Mouse (Mus musculus) MEL (cell line): ENCODE measurements around the gene Tiam1. TPM values are rescaled to one million over a fixed set of nuclear protein-coding genes. Genes with fewer than 3 reads are reported as not detected.

Source experiments
- DNase-seq: peaks from one replicate; pipeline ENCODE4 v3.0.0; 2011; ENCODE audit warnings: low read depth, low spot score
- H3K27ac ChIP-seq: 2 replicates; pipeline ENCODE4 v1.5.1; 2012; ENCODE audit warnings: low read depth, mild to moderate bottlenecking, control low read depth, low read length, moderate library complexity; ENCODE audit not compliant: control insufficient read depth
- H3K27me3 ChIP-seq, 2 experiments: fragments of 150-350 bp in 1 of 2; sonication (generic) in 1 of 2; 2 replicates each; pipeline ENCODE4 v1.6.1; 2012; ENCODE audit warnings: low read length in 2 of 2, mild to moderate bottlenecking in 2 of 2, improper control_type of control experiment in 1 of 2, moderate library complexity in 1 of 2; ENCODE audit not compliant: insufficient read depth in 2 of 2, control insufficient read depth in 1 of 2
- H3K36me3 ChIP-seq, 2 experiments: 2 replicates each; pipeline ENCODE4 v1.6.1; 2012 to 2014; ENCODE audit warnings: low read length in 2 of 2, improper control_type of control experiment in 1 of 2, inconsistent platforms in 1 of 2, mild to moderate bottlenecking in 1 of 2; ENCODE audit not compliant: insufficient read depth in 2 of 2, control insufficient read depth in 1 of 2
- H3K4me1 ChIP-seq, 2 experiments: fragments of 150-350 bp in 1 of 2; sonication (generic) in 1 of 2; 2 replicates each; pipeline ENCODE4 v1.6.1; 2012; ENCODE audit warnings: low read length in 2 of 2, improper control_type of control experiment in 1 of 2, mild to moderate bottlenecking in 1 of 2; ENCODE audit not compliant: insufficient read depth in 2 of 2, control insufficient read depth in 1 of 2
- H3K4me3 ChIP-seq, 2 experiments: fragments of 150-350 bp in 1 of 2; sonication (generic) in 1 of 2; 2 replicates each; pipeline ENCODE4 v1.5.1; 2012; ENCODE audit warnings: low read depth in 2 of 2, low read length in 2 of 2, mild to moderate bottlenecking in 2 of 2, moderate library complexity in 2 of 2, control low read depth in 1 of 2, improper control_type of control experiment in 1 of 2; ENCODE audit not compliant: control insufficient read depth in 1 of 2, insufficient read depth in 1 of 2
- H3K79me2 ChIP-seq: 2 replicates; pipeline ENCODE4 v1.6.1; 2012; ENCODE audit warnings: mild to moderate bottlenecking, low read length, moderate library complexity; ENCODE audit not compliant: control insufficient read depth, poor library complexity, insufficient read depth
- H3K9ac ChIP-seq: 2 replicates; pipeline ENCODE4 v1.6.1; 2012; ENCODE audit warnings: low read depth, mild to moderate bottlenecking, control low read depth, low read length, moderate library complexity; ENCODE audit not compliant: control insufficient read depth, poor library complexity, severe bottlenecking
- H3K9me3 ChIP-seq: fragments of 150-350 bp; sonication (generic); replicated peaks from 2 replicates; pipeline ENCODE4 v1.6.1; 2012; ENCODE audit warnings: mild to moderate bottlenecking, low read length, improper control_type of control experiment, moderate library complexity; ENCODE audit not compliant: insufficient read depth
- BHLHE40 ChIP-seq: IDR thresholded peaks from 2 replicates; pipeline ENCODE4 v1.6.1; 2012; ENCODE audit warnings: low read depth, mild to moderate bottlenecking, inconsistent platforms, low read length, improper control_type of control experiment, borderline replicate concordance
- CHD1 ChIP-seq: IDR thresholded peaks from 2 replicates; pipeline ENCODE4 v1.6.1; 2012; ENCODE audit warnings: low read depth, mild to moderate bottlenecking, inconsistent platforms, low read length, improper control_type of control experiment
- CHD2 ChIP-seq: IDR thresholded peaks from 2 replicates; pipeline ENCODE4 v1.6.1; 2011; ENCODE audit warnings: low read length, improper control_type of control experiment
- EP300 ChIP-seq, 2 experiments: IDR thresholded peaks; 2 replicates each; pipeline ENCODE4 v1.6.1; 2011; ENCODE audit warnings: improper control_type of control experiment in 2 of 2, low read length in 2 of 2, low read depth in 1 of 2, mild to moderate bottlenecking in 1 of 2
- GABPA ChIP-seq: IDR thresholded peaks from 2 replicates; pipeline ENCODE4 v1.6.1; 2012; ENCODE audit warnings: low read depth, mild to moderate bottlenecking, inconsistent platforms, low read length, improper control_type of control experiment, moderate library complexity
- HCFC1 ChIP-seq: IDR thresholded peaks from 2 replicates; pipeline ENCODE4 v1.6.1; 2012; ENCODE audit warnings: low read depth, mild to moderate bottlenecking, inconsistent platforms, low read length, improper control_type of control experiment, moderate library complexity
- JUND ChIP-seq: IDR thresholded peaks from 2 replicates; pipeline ENCODE4 v1.6.1; 2011; ENCODE audit warnings: low read depth, mild to moderate bottlenecking, improper control_type of control experiment, low read length
- MYC ChIP-seq: IDR thresholded peaks from 2 replicates; pipeline ENCODE4 v1.6.1; 2011; ENCODE audit warnings: low read depth, mild to moderate bottlenecking, low read length, improper control_type of control experiment, moderate library complexity
- NELFE ChIP-seq: IDR thresholded peaks from 2 replicates; pipeline ENCODE4 v1.6.1; 2011; ENCODE audit warnings: low read depth, low read length, improper control_type of control experiment
- NRF1 ChIP-seq: IDR thresholded peaks from 2 replicates; pipeline ENCODE4 v1.6.1; 2014; ENCODE audit warnings: low read depth, mild to moderate bottlenecking, inconsistent platforms, low read length, improper control_type of control experiment, moderate library complexity; ENCODE audit not compliant: poor library complexity, insufficient read depth, severe bottlenecking
- POLR2A ChIP-seq, 2 experiments: IDR thresholded peaks; 2 replicates each; pipeline ENCODE4 v1.6.1; 2011 to 2012; ENCODE audit warnings: low read length in 2 of 2, mild to moderate bottlenecking in 2 of 2, control low read depth in 1 of 2, improper control_type of control experiment in 1 of 2, low read depth in 1 of 2, moderate library complexity in 1 of 2; ENCODE audit not compliant: control insufficient read depth in 1 of 2, insufficient read depth in 1 of 2, poor library complexity in 1 of 2
- POLR2AphosphoS2 ChIP-seq: IDR thresholded peaks from 2 replicates; pipeline ENCODE4 v1.6.1; 2011; ENCODE audit warnings: low read length, improper control_type of control experiment
- RAD21 ChIP-seq: IDR thresholded peaks from 2 replicates; pipeline ENCODE4 v1.6.1; 2011; ENCODE audit warnings: mild to moderate bottlenecking, low read depth, low read length, improper control_type of control experiment
- SIN3A ChIP-seq: IDR thresholded peaks from 2 replicates; pipeline ENCODE4 v1.6.1; 2012; ENCODE audit warnings: low read length, improper control_type of control experiment, inconsistent platforms
- SMC3 ChIP-seq: IDR thresholded peaks from 2 replicates; pipeline ENCODE4 v1.6.1; 2011; ENCODE audit warnings: low read depth, low read length, improper control_type of control experiment
- TAL1 ChIP-seq: IDR thresholded peaks from 2 replicates; pipeline ENCODE4 v1.6.1; 2012; ENCODE audit warnings: mild to moderate bottlenecking, inconsistent platforms, low read length, moderate library complexity, mixed read lengths
- TBP ChIP-seq: IDR thresholded peaks from 2 replicates; pipeline ENCODE4 v1.8.0; 2011; ENCODE audit warnings: low read depth, low read length, improper control_type of control experiment
- UBTF ChIP-seq: IDR thresholded peaks from 2 replicates; pipeline ENCODE4 v1.6.1; 2012; ENCODE audit warnings: low read depth, mild to moderate bottlenecking, inconsistent platforms, low read length, improper control_type of control experiment, moderate library complexity, borderline replicate concordance; ENCODE audit not compliant: insufficient read depth
- ZC3H11A ChIP-seq: IDR thresholded peaks from 2 replicates; pipeline ENCODE4 v1.6.1; 2012; ENCODE audit warnings: low read depth, mild to moderate bottlenecking, inconsistent platforms, low read length, improper control_type of control experiment
- ZKSCAN1 ChIP-seq: IDR thresholded peaks from 2 replicates; pipeline ENCODE4 v1.6.1; 2012; ENCODE audit warnings: low read depth, mild to moderate bottlenecking, inconsistent platforms, low read length, improper control_type of control experiment, moderate library complexity
- ZMIZ1 ChIP-seq: IDR thresholded peaks from 2 replicates; pipeline ENCODE4 v1.6.1; 2012; ENCODE audit warnings: low read depth, mild to moderate bottlenecking, inconsistent platforms, low read length, improper control_type of control experiment, moderate library complexity
- ZNF384 ChIP-seq: IDR thresholded peaks from 2 replicates; pipeline ENCODE4 v1.6.1; 2012; ENCODE audit warnings: low read depth, mild to moderate bottlenecking, inconsistent platforms, low read length, improper control_type of control experiment
- polyA plus RNA-seq, 2 experiments: library from polyadenylated mRNA; stranded (reverse) in 1 of 2; unstranded in 1 of 2; fragments of >175 nt in 1 of 2; fragments of >200 nt in 1 of 2; gene quantifications; 2 replicates each; pipeline versions ENCODE4 v1.2.1 to v1.2.4; 2012; ENCODE audit warnings: low replicate concordance in 2 of 2, low read depth in 1 of 2; ENCODE audit not compliant: insufficient read length in 2 of 2, insufficient read depth in 1 of 2, missing spikeins in 1 of 2
- total RNA-seq: library from RNA; depleted of rRNA; stranded (reverse); fragments of 300-350 nt; gene quantifications from 2 replicates; pipeline ENCODE4 v1.2.3, GENCODE M21; 2012

The Tiam1 gene
- total and polyA plus RNA-seq, 3 experiments, result 15.0 to 23.9 (median 19.9) TPM

GRCm38 (mm10) chr16:89924249-89924890, 219.2 kb downstream of the Tiam1 start:
- TF ChIP-seq HCFC1 (no peak), ZNF384 (no peak), EP300 (IDR thresholded peaks at IDR 0.05; ENCODE audit: low read depth in 1 of 2, low read length in 2 of 2) (no peak), SMC3 (no peak), UBTF (no peak), BHLHE40 (no peak), POLR2A (IDR thresholded peaks at IDR 0.05; ENCODE audit: control insufficient read depth in 1 of 2, insufficient read depth in 1 of 2, low read depth in 1 of 2, low read length in 2 of 2, poor library complexity in 1 of 2) (no peak)
- Histone ChIP-seq H3K27ac (no peak overlapping the region), H3K4me3 (no peak overlapping the region), H3K27me3 (no peaks in the 10 kb centered on the region), H3K9ac (no peak overlapping the region), H3K36me3 (no peaks in the 10 kb centered on the region), H3K4me1 (no peaks in the 10 kb centered on the region), H3K9me3 (no peaks in the 10 kb centered on the region), H3K79me2 (no peaks in the 10 kb centered on the region)
- DNase-seq, result no peak

GRCm38 (mm10) chr16:89923311-89923710, 220.3 kb downstream of the Tiam1 start:
- no peaks in the 10 kb centered on the region for H3K4me1 ChIP-seq
- no peak overlapping the region for H3K4me3 ChIP-seq
- H3K27me3 ChIP-seq, result no peaks in the 10 kb centered on the region
- no peaks in the 10 kb centered on the region for H3K36me3 ChIP-seq
- TF ChIP-seq ZC3H11A, result no peak
- no peak for TF ChIP-seq CHD2
- TF ChIP-seq TBP, result no peak
- no peak for TF ChIP-seq TAL1
- TF ChIP-seq JUND, result no peak
- TF ChIP-seq POLR2AphosphoS2, result no peak
- TF ChIP-seq SIN3A, result no peak
- no peak for TF ChIP-seq GABPA
- TF ChIP-seq ZKSCAN1, result no peak
- no peak for TF ChIP-seq RAD21
- no peak for TF ChIP-seq MYC
- TF ChIP-seq NRF1, result no peak
- TF ChIP-seq CHD1, result no peak
- no peak for TF ChIP-seq NELFE
- TF ChIP-seq ZNF384, result no peak
- no peak for TF ChIP-seq ZMIZ1
- TF ChIP-seq HCFC1, result no peak
- H3K9me3 ChIP-seq, result no peaks in the 10 kb centered on the region
- no peak for DNase-seq
- no peak overlapping the region for H3K27ac ChIP-seq
- H3K9ac ChIP-seq, result no peak overlapping the region
- no peaks in the 10 kb centered on the region for H3K79me2 ChIP-seq
